Mouse (Mus musculus) erythroid progenitor cell, adult 5-6 weeks (primary cell): ENCODE results near the gene Dnajc9. TPM values are rescaled to one million over a fixed set of nuclear protein-coding genes. Genes with fewer than 3 reads are reported as not detected.

Experiments
- ATAC-seq: replicated peaks from 2 replicates; pipeline ENCODE4 v1.8.0; 2016; ENCODE audit warnings: moderate number of reproducible peaks, mild to moderate bottlenecking, moderate TSS enrichment, inconsistent platforms; ENCODE audit not compliant: poor library complexity, low FRiP score, severe bottlenecking
- total RNA-seq, 2 experiments: library from RNA; stranded (forward) in 1 of 2; stranded (reverse) in 1 of 2; fragments of 150-400 nt in 1 of 2; fragments of 186-747, 209-891 nt in 1 of 2; gene quantifications; 2 replicates each; pipeline versions ENCODE4 v1.2.3 to v1.2.4; 2015 to 2017; ENCODE audit warnings: low replicate concordance in 2 of 2

Gene Dnajc9
- total RNA-seq, 2 experiments from 2014 or later: 96.0 to 210 TPM

DNA sequence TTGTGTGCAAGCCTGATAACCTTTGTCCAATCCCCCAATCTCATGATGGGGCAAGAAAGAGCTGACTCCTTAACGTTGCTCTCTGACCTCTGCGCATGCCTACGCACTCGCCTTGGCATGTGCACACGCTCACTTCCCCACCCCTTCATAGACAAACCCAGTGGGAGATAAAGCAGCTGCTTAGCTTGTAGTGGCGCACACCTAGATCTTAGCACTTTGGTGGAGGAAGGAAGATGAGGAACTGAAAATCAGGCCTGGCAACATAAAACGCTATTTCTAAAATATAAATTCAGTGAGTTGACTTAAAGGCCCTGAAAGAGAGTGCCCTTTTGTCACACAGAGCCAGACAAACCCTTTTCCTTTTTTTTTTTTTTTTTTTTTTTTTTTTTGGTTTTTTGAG, 17.9 kb downstream of the Dnajc9 start:
- no peak; the same call in 1 of the 2 replicates for ATAC-seq

DNA sequence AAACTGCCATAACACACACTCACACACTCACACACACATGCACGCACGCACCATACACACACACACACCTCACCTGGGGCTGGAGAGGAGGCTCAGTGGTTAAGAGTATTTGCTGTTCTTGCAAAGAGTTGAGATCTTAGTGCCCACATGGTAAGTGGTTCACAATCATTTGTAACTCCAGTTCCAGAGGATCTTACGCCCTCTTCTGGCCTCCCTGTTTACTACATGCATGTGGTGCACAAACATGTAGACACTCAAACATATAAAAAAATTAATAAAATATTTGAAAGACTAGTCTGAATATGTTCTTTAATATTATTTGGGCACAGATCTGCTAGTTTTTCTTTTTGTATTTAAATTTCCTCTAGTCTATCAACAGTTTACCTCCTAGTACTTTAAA, 20.4 kb downstream of the Dnajc9 start:
- ATAC-seq: no peak

DNA sequence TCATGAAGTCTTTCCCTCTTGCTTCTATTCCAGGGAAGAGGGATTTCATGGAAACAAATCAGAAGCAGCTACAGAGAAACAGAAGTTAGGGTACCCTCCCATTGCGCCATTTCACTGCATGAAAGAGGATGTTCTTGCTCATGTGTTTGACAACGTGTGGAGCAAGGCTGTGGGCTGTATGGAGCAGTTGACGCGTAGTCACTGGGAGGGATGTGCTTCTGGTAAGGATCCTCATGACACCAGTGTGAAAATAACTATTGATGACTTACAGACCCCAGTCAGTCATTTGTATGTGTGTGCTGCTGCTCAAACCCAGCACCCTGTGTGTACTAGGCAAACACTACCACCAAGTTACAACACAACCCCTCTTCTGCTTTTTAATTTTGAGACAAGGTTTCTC, 25.5 kb downstream of the Dnajc9 start:
- ATAC-seq: no peak

DNA sequence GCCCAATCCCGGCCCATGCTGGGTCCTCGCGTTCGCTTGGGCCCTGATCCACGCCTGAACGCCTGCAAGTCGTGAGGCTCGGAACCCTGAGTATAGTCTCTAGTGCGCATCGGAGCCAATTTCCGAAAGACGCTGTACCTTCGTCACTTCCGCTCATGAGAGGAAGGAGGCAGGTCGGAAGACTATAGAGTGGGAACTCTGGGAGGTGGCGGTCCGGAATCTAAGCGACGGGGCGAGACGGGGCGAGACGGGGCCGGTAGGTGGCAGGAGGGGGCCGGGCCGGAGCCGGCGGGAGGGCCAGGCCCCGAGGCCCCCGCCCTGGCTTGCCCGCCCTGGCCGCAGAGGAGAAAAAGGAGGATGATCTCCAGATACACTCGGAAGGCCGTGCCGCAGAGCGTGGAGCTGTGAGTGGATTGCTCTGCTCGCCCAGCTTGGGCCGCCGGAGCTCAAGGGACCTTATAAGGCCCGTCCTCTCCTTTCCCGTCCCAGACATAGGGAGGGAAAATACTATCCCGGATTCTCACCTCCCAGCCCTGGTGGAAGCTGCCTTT, 40.6 kb downstream of the Dnajc9 start, which contains the start of the genes Ecd and Fam149b:
Ecd (minus strand) TSS at position 131 of the 551 bp plus-strand sequence.
Fam149b (plus strand) TSS at position 172 of the 551 bp plus-strand sequence.
- ATAC-seq: peak; percentile 98

DNA sequence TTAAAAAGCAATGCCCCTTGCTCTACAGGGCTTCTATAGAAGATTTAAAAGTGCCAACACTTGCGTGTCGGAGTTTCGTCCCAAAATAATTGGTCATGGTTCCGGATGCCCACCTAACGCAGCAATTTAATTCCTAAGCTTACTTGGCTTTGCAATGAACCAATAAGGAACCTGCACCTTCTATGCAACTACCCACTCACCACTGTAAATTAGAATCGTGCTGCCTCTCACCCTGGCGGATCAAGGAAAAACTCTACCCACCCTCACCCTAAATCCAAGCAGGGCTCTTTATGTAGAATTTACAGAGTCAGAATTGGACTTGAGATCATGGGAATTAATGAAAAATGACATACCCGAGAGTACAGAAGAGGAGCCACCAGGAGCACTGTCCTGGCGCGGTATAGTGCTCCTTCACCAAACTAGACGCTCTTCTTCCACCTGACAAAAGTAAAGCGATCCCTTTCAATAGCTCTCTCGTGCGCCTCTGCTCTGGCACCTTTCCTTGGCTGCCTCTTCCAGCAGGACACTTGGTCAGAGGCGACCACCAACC, 41.2 kb downstream of the Dnajc9 start:
- peak; percentile 69 for ATAC-seq

DNA sequence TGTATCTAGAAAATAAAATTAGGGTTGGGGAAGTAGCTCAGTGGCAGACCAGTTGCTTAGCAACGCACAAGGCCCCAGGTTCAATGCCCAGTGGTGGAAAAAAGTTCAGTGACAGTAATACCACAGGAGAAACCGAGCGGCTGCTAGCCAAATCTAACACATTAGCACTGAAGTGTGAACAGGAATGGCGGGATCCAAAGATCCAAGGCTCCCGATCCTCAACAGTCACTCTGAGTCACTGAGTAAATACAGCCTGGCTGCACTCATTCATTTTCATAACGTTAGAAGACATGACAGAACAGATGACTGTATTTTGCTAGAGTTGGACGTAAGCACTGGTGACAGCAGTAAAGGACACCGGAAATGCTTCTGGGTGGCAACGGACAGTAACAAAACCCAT, 42.8 kb downstream of the Dnajc9 start:
- no peak for ATAC-seq

DNA sequence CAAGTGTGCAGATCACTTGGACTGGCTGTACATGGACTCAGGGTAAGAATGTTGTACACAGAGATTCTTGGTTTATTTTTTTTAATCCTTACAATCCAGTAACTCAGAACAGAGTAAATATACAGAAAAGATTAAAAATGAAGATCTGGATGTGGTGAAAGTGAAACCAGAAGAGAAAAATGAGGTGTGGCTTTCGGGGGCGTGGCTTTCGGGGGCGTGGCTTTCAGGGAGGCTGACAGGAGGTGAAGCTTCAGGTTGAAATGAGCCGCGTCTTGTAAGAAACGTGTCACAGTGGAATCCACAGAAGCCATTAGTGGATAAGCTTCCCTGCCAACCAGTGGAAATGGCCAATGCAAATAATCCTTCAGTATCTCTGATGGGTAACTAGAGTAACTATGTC, 47.8 kb downstream of the Dnajc9 start:
- ATAC-seq: peak; percentile 83

DNA sequence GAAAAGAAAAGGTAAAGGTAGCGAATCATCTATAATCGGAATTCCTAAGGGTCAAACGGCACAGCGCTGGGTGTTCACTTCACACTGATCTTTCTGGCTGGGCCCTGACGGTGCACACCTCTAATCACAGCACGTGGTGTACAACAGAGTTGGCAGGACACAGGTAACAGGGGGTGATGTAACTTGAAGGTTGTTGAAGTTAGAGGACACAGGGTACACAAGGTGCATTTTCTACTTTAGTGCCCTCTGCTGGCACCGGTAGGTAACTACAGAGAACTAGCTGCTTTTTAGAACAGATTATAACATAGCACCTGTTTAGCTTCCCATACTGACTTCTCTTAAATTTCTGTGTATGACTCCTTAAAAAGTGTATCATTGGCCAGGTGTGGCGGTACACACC, 48.6 kb downstream of the Dnajc9 start:
- peak; percentile 79 for ATAC-seq

DNA sequence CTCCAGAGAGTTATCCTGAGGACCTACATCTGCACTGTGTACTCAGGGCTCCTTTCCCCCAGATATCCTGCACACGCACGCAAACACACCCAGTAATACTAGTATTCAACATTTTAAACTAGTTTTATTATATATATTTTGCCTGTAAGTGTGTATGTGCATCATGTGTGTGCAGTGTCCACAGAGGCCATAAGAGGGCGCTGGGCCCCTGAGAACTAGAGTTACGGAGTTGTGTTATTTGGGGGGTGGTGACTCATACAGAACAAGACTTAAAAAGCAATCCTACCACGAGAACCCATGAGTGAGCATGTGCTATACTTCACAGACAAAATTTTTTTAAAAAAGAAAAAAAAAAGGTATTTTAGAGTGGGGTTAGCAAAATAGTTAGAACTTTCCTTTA, 49.3 kb downstream of the Dnajc9 start:
- no peak for ATAC-seq

Other genes with a start within 250 kb of the Dnajc9 start
- gene Kcnk5, start 207.1 kb downstream of the Dnajc9 start, total RNA-seq (2015; ENCODE audit: low replicate concordance): 2.2 and 3.4 TPM in 2 replicates
- gene Kcnk5, start 207.1 kb downstream of the Dnajc9 start, total RNA-seq (2017; ENCODE audit: low replicate concordance): 2.4 and 3.6 TPM in 2 replicates
- not detected in 2 replicates for gene Kcnk16, start 119.7 kb downstream of the Dnajc9 start, total RNA-seq (2015; ENCODE audit: low replicate concordance)
- gene Kcnk16, start 119.7 kb downstream of the Dnajc9 start, total RNA-seq (2017; ENCODE audit: low replicate concordance): not detected in 2 replicates
- 1.8 and 5.0 TPM in 2 replicates for gene Nudt13, start 94.2 kb downstream of the Dnajc9 start, total RNA-seq (2015; ENCODE audit: low replicate concordance)
- 3.9 and 15.0 TPM in 2 replicates for gene Nudt13, start 94.2 kb downstream of the Dnajc9 start, total RNA-seq (2017; ENCODE audit: low replicate concordance)
- gene Ecd, start 40.8 kb downstream of the Dnajc9 start, total RNA-seq (2015; ENCODE audit: low replicate concordance): 13.7 and 15.1 TPM in 2 replicates
- 13.1 and 23.3 TPM in 2 replicates for gene Ecd, start 40.8 kb downstream of the Dnajc9 start, total RNA-seq (2017; ENCODE audit: low replicate concordance)
- gene Fam149b, start 40.7 kb downstream of the Dnajc9 start, total RNA-seq (2015; ENCODE audit: low replicate concordance): 13.4 and 27.4 TPM in 2 replicates
- 17.8 and 24.6 TPM in 2 replicates for gene Fam149b, start 40.7 kb downstream of the Dnajc9 start, total RNA-seq (2017; ENCODE audit: low replicate concordance)
- 9.2 and 20.2 TPM in 2 replicates for gene Mrps16, start 4.7 kb upstream of the Dnajc9 start, total RNA-seq (2015; ENCODE audit: low replicate concordance)
- 6.9 and 15.9 TPM in 2 replicates for gene Mrps16, start 4.7 kb upstream of the Dnajc9 start, total RNA-seq (2017; ENCODE audit: low replicate concordance)
- not detected in 2 replicates for gene Cfap70, start 63.3 kb upstream of the Dnajc9 start, total RNA-seq (2015; ENCODE audit: low replicate concordance)
- gene Cfap70, start 63.3 kb upstream of the Dnajc9 start, total RNA-seq (2017; ENCODE audit: low replicate concordance): not detected in 2 replicates
- 59.9 and 88.3 TPM in 2 replicates for gene Anxa7, start 91.2 kb upstream of the Dnajc9 start, total RNA-seq (2015; ENCODE audit: low replicate concordance)
- 60.6 and 79.3 TPM in 2 replicates for gene Anxa7, start 91.2 kb upstream of the Dnajc9 start, total RNA-seq (2017; ENCODE audit: low replicate concordance)
- gene Mss51, start 108.0 kb upstream of the Dnajc9 start, total RNA-seq (2015; ENCODE audit: low replicate concordance): 8.0 and 20.2 TPM in 2 replicates
- gene Mss51, start 108.0 kb upstream of the Dnajc9 start, total RNA-seq (2017; ENCODE audit: low replicate concordance): 5.6 and 15.4 TPM in 2 replicates
- gene Ppp3cb, start 157.7 kb upstream of the Dnajc9 start, total RNA-seq (2015; ENCODE audit: low replicate concordance): 246 and 256 TPM in 2 replicates
- gene Ppp3cb, start 157.7 kb upstream of the Dnajc9 start, total RNA-seq (2017; ENCODE audit: low replicate concordance): 136 and 181 TPM in 2 replicates